Mouse (Mus musculus): ENCODE results near the gene Fam184b. TPM values are rescaled to one million over a fixed set of nuclear protein-coding genes. Genes with fewer than 3 reads are reported as not detected.

The Fam184b gene
- polyA plus RNA-seq, 1 experiment: not detected

DNA sequence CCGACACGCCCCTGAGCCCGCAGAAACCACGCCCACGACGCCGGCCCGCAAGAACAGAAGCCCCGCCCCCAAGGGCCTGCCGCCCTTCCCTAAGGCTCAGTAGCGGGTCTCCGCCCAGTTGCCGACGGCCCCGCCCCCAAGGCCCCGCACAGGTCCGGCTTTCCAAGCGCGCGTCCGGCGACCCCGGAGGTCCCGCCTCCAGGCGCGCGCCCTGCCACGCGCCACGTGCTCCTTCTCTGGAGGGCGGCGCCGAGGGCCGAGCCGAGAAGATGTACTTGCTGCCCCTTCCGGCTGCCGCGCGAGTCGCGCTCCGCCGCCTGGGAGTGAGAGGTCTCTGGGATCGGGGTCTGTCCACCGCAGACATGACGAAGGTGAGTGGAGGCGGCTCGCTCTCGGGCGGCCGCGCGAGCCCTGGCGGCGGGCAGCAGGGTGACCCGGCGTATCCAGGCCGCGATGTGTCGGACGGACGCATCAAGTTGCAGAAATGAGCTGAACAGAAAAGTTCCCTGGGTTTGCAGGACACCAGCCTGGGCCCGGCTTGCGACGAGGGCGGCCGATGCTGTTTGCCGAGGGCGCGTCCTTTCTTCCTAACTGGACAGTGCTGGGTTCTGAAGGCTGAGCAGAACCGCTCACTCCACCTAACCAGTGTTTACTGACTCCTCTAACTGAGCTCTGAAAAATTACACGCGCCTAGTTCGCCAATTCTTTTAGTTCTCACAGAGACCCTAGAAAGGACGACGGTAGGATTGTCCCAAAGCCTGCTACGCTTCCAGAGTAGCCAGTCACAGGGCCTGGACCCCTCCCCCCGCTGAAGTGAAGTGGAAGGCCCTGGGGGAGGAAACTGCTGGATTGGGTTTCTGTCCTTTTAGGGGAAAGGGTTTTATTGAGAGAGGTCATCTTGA is 146.0 kb downstream of the Fam184b start, which contains the start of gene Lap3:
Lap3 (plus strand) TSS at position 184 of the 902 bp plus-strand sequence.
- H3K4me1 ChIP-seq (ENCODE audit: control insufficient read depth, insufficient read depth, low read length): peaks cover 13% of the 10 kb centered on the region
- peak within 1 kb of the TSS; percentile 81 for H3K4me3 ChIP-seq (ENCODE audit: insufficient read depth, low read depth, low read length)
- TF ChIP-seq POLR2A (IDR thresholded peaks at IDR 0.05; ENCODE audit: insufficient read depth, low read depth, low read length): peak; percentile 36; the same call in 1 of the 2 replicates
- TF ChIP-seq CTCF (IDR thresholded peaks at IDR 0.05; ENCODE audit: insufficient read depth, low read depth, low read length): no peak; the same call in 1 of the 2 replicates
- H3K27ac ChIP-seq (ENCODE audit: insufficient read depth, low read depth, low read length): no peak within 1 kb of the TSS; the same call in 1 of the 2 replicates
- 1% methylated on average over 78 of the region's 78 CpGs for WGBS

DNA sequence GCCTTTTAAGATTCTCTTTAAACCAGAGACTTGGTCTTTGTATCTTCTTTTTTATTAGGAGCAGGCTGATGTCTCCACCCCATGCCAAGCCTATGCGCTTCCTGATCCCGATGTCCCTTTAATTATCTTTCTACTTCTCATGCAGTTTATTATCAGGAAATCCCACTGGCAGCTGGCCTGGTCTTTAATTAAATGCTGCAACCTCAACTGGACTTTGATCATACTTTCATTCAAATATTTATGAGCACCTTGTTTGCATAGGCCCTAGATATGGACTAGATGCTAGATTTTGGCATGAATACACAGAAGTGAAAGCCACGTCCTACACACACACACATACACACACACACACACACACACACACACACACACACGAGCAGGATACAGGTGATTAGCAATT is 147.6 kb downstream of the Fam184b start:
- Histone ChIP-seq H3K27ac (ENCODE audit: insufficient read depth, low read depth, low read length) (no peak overlapping the region), H3K4me1 (ENCODE audit: control insufficient read depth, insufficient read depth, low read length) (peaks cover 8% of the 10 kb centered on the region), H3K4me3 (ENCODE audit: insufficient read depth, low read depth, low read length) (no peak overlapping the region)
- 61% methylated on average over 4 of the region's 4 CpGs for WGBS
- no peak for TF ChIP-seq CTCF (IDR thresholded peaks at IDR 0.05; ENCODE audit: insufficient read depth, low read depth, low read length)
- no peak for TF ChIP-seq POLR2A (IDR thresholded peaks at IDR 0.05; ENCODE audit: insufficient read depth, low read depth, low read length)

DNA sequence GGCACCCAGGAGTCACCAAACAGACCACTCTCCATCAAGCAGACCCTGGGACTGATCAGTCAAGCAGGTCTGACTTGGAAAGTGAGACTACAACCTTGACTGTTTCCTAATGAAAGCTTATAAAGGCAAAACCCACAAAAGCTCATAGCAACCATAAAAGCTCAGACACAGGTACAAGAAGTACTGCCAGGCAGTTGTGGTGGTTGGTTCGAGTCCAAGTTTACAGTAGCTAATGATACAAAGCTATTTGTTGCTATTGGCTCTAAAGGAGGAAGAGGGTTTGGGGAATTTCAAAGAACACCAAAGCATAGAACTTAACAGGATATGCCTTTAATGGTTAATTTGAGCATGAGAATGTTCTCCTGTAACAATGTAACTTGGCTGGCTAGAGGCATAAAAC is 155.8 kb downstream of the Fam184b start:
- Histone ChIP-seq H3K27ac (ENCODE audit: insufficient read depth, low read depth, low read length) (no peak overlapping the region), H3K4me3 (ENCODE audit: insufficient read depth, low read depth, low read length) (no peak overlapping the region), H3K4me1 (ENCODE audit: control insufficient read depth, insufficient read depth, low read length) (no peaks in the 10 kb centered on the region)
- no peak for TF ChIP-seq CTCF (IDR thresholded peaks at IDR 0.05; ENCODE audit: insufficient read depth, low read depth, low read length)
- 85% methylated on average over 1 of the region's 1 CpGs for WGBS

DNA sequence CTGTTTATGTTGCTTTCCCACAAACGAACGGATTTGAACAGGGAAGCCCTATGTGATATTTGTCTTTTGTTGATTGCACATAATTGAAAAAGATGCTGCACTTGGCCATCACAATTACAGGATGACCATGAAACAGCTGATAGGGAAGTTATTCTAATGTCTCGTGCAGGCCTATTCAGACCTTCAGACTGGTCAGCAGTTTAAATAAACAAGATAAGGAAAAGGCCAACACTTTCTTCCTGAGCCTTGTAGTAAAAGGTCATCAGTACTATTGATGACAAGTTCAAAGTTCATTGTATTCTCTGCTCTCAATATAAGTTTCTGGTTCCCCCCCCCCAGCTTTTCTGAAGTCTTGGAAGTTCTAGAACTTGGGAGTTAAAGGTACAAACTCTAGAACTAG is 156.8 kb downstream of the Fam184b start:
- H3K27ac ChIP-seq (ENCODE audit: insufficient read depth, low read depth, low read length): no peak overlapping the region
- 82% methylated on average over 3 of the region's 3 CpGs for WGBS
- TF ChIP-seq POLR2A (IDR thresholded peaks at IDR 0.05; ENCODE audit: insufficient read depth, low read depth, low read length): no peak
- TF ChIP-seq CTCF (IDR thresholded peaks at IDR 0.05; ENCODE audit: insufficient read depth, low read depth, low read length): no peak
- no peak overlapping the region for H3K4me3 ChIP-seq (ENCODE audit: insufficient read depth, low read depth, low read length)
- no peaks in the 10 kb centered on the region for H3K4me1 ChIP-seq (ENCODE audit: control insufficient read depth, insufficient read depth, low read length)

DNA sequence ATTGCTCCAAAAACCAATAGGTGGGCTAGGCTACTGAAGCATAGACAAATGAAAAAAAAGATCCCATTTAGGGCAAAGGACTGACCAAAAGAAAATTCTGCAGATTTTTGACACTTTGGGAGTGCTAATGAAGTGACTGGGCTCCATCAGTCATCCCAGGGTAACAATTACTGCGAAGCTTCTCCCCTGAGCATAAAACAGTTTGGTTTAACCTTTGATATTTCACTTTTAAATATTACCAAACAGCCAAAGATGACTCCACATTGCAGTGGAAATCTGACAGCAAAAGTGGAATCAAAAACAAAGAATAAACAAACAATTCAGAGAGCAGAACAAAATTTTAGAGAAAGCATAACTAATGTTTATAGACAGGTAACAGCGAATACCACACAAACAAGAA is 158.3 kb downstream of the Fam184b start:
- TF ChIP-seq CTCF (IDR thresholded peaks at IDR 0.05; ENCODE audit: insufficient read depth, low read depth, low read length) (no peak), POLR2A (IDR thresholded peaks at IDR 0.05; ENCODE audit: insufficient read depth, low read depth, low read length) (no peak)
- H3K4me1 ChIP-seq (ENCODE audit: control insufficient read depth, insufficient read depth, low read length): peaks cover 3% of the 10 kb centered on the region
- no peak overlapping the region for H3K4me3 ChIP-seq (ENCODE audit: insufficient read depth, low read depth, low read length)
- H3K27ac ChIP-seq (ENCODE audit: insufficient read depth, low read depth, low read length): no peak overlapping the region
- WGBS: 93% methylated on average over 2 of the region's 2 CpGs

DNA sequence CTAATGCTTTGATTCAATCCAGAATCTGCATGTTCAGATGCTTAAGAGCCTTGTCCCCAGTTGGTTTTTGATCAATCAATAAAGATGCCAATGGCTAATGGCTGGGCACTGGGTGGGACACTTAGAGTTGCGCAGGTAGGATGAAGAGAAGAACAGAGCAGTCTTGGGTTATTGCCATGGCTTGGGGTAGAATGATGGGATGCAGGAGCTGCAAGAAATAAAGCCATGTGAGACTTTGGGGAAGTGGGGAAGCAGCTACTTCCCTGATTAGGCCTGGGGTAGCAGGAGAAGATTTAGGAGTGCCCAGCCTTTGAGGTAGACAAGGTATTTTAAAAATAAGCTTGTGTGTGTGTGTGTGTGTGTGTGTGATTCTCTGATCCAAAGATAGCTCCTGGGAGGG is 159.3 kb downstream of the Fam184b start:
- no peak overlapping the region for H3K4me3 ChIP-seq (ENCODE audit: insufficient read depth, low read depth, low read length)
- no peak for TF ChIP-seq CTCF (IDR thresholded peaks at IDR 0.05; ENCODE audit: insufficient read depth, low read depth, low read length)
- no peak for TF ChIP-seq POLR2A (IDR thresholded peaks at IDR 0.05; ENCODE audit: insufficient read depth, low read depth, low read length)
- no peak overlapping the region for H3K27ac ChIP-seq (ENCODE audit: insufficient read depth, low read depth, low read length)
- H3K4me1 ChIP-seq (ENCODE audit: control insufficient read depth, insufficient read depth, low read length): peaks cover 3% of the 10 kb centered on the region
- WGBS: 97% methylated on average over 1 of the region's 1 CpGs

Other genes starting within 250 kb of the Fam184b start
- not detected in 2 replicates for gene Qdpr, start 189.4 kb downstream of the Fam184b start, polyA plus RNA-seq (2012; ENCODE audit: insufficient read depth, insufficient read length, low replicate concordance, missing spikeins)
- not detected in 2 replicates for gene Clrn2, start 185.9 kb downstream of the Fam184b start, polyA plus RNA-seq (2012; ENCODE audit: insufficient read depth, insufficient read length, low replicate concordance, missing spikeins)
- gene Lap3, start 146.2 kb downstream of the Fam184b start, polyA plus RNA-seq (2012; ENCODE audit: insufficient read depth, insufficient read length, low replicate concordance, missing spikeins): not detected in 2 replicates
- not detected in 2 replicates for gene Med28, start 119.4 kb downstream of the Fam184b start, polyA plus RNA-seq (2012; ENCODE audit: insufficient read depth, insufficient read length, low replicate concordance, missing spikeins)
- not detected in 2 replicates for gene Ncapg, start 30.3 kb upstream of the Fam184b start, polyA plus RNA-seq (2012; ENCODE audit: insufficient read depth, insufficient read length, low replicate concordance, missing spikeins)
- not detected in 2 replicates for gene Lcorl, start 218.0 kb upstream of the Fam184b start, polyA plus RNA-seq (2012; ENCODE audit: insufficient read depth, insufficient read length, low replicate concordance, missing spikeins)